Mouse (Mus musculus): ENCODE data around the gene Chia1. TPM values are rescaled to one million over a fixed set of nuclear protein-coding genes. Genes with fewer than 3 reads are reported as not detected.
A peak's percentile ranks its signal among the peaks of the same experiment; 100 is the strongest.
"Not testable (repeated sequence)": the region's sequence is repeated elsewhere in the genome, so short reads cannot be mapped to it uniquely, and the experiment has no call there.

The Chia1 gene
- total RNA-seq (2012; rRNA removed) (not detected in 2 replicates), polyA plus RNA-seq (2012; ENCODE audit: insufficient read depth in 1 of 2, insufficient read length in 2 of 2, low read depth in 1 of 2, low replicate concordance in 2 of 2, missing spikeins in 1 of 2) (not detected)

DNA sequence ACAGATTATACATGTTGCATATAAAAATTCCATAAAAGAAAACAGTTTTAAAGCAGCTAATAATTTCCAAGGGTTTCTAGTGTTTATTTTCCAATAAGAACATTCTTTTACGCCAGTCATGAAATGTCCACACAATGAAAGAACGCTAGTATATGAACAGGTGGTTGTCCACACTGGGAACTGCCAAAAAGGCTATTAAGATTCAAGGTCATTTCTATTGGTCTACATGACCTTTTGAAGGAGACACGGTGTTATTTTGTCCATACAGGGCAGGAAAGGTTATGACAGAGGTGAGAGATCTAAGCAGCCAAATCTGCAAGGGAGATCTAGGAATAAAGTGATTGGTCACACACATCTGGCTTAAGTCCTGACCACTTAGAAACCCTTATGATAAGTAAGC, at the start of gene Chia1:
TSS of gene Chia1 (plus strand) at position 301 of the 400 bp plus-strand sequence.
- H3K27ac ChIP-seq (ENCODE audit: control insufficient read depth, low read depth, low read length), result no peak within 1 kb of the TSS
- no peak within 1 kb of the TSS for H3K4me3 ChIP-seq (ENCODE audit: control insufficient read depth in 1 of 2, insufficient read depth in 1 of 2, low read depth in 2 of 2, low read length in 2 of 2)
- H3K27me3 ChIP-seq (ENCODE audit: control insufficient read depth in 1 of 2, insufficient read depth in 2 of 2, low read length in 2 of 2), result no peaks in the 10 kb centered on the region
- no peaks in the 10 kb centered on the region for H3K9me3 ChIP-seq (replicated peaks; ENCODE audit: insufficient read depth, low read length)
- H3K36me3 ChIP-seq (ENCODE audit: control insufficient read depth in 1 of 2, insufficient read depth in 2 of 2, low read length in 2 of 2), result no peaks in the 10 kb centered on the region
- H3K79me2 ChIP-seq (ENCODE audit: control insufficient read depth, insufficient read depth, low read length, poor library complexity), result no peaks in the 10 kb centered on the region
- no peaks in the 10 kb centered on the region for H3K4me1 ChIP-seq (ENCODE audit: control insufficient read depth in 1 of 2, insufficient read depth in 2 of 2, low read length in 2 of 2)
- no peak for DNase-seq (ENCODE audit: low read depth, low spot score)
- no peak within 1 kb of the TSS for H3K9ac ChIP-seq (ENCODE audit: control insufficient read depth, low read depth, low read length, poor library complexity, severe bottlenecking)
- no peak for TF ChIP-seq HCFC1 (IDR thresholded peaks at IDR 0.05; ENCODE audit: low read depth, low read length)
- no peak for TF ChIP-seq ZMIZ1 (IDR thresholded peaks at IDR 0.05; ENCODE audit: low read depth, low read length)
- TF ChIP-seq RCOR1 (IDR thresholded peaks at IDR 0.05; ENCODE audit: low read depth, low read length), result no peak
- no peak for TF ChIP-seq MAZ (IDR thresholded peaks at IDR 0.05; ENCODE audit: low read depth, low read length)
- TF ChIP-seq MXI1 (IDR thresholded peaks at IDR 0.05; ENCODE audit: low read depth, low read length), result no peak
- TF ChIP-seq ZC3H11A (IDR thresholded peaks at IDR 0.05; ENCODE audit: low read depth, low read length), result no peak
- TF ChIP-seq NRF1 (IDR thresholded peaks at IDR 0.05; ENCODE audit: insufficient read depth, low read depth, low read length, poor library complexity, severe bottlenecking), result no peak
- TF ChIP-seq ZNF384 (IDR thresholded peaks at IDR 0.05; ENCODE audit: low read depth, low read length), result no peak
- TF ChIP-seq TBP (IDR thresholded peaks at IDR 0.05; ENCODE audit: low read depth, low read length), result no peak
- no peak for TF ChIP-seq MEF2A (IDR thresholded peaks at IDR 0.05; ENCODE audit: extremely low read depth, insufficient replicate concordance, low read depth, low read length, poor library complexity, severe bottlenecking)
- no peak for TF ChIP-seq CHD2 (IDR thresholded peaks at IDR 0.05; ENCODE audit: low read length)
- TF ChIP-seq MYC (IDR thresholded peaks at IDR 0.05; ENCODE audit: low read depth, low read length), result no peak
- TF ChIP-seq MYB (IDR thresholded peaks at IDR 0.05; ENCODE audit: low read depth, low read length), result no peak

DNA sequence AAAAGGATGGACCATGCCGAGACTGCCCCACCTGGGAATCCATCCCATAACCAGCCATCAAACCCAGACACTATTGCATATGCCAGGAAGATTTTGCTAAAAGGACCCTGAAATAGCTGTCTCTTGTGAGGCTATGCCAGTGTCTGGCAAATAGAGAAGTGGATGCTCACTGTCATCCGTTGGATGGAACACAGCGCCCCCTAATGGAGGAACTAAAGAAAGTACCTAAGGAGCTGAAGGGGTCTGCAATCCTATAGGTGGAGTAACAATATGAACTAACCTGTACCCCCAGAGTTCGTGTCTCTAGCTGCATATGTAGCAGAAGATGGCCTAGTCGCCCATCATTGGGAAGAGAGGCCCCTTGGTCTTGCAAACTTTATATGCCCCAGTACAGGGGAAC, 45.3 kb upstream of the Chia1 start:
- not testable (repeated sequence) for H3K79me2 ChIP-seq (ENCODE audit: control insufficient read depth, insufficient read depth, low read length, poor library complexity); H3K4me3 ChIP-seq (ENCODE audit: control insufficient read depth in 1 of 2, insufficient read depth in 1 of 2, low read depth in 2 of 2, low read length in 2 of 2); H3K9me3 ChIP-seq (replicated peaks; ENCODE audit: insufficient read depth, low read length); H3K27ac ChIP-seq (ENCODE audit: control insufficient read depth, low read depth, low read length); H3K27me3 ChIP-seq (ENCODE audit: control insufficient read depth in 1 of 2, insufficient read depth in 2 of 2, low read length in 2 of 2); H3K9ac ChIP-seq (ENCODE audit: control insufficient read depth, low read depth, low read length, poor library complexity, severe bottlenecking); H3K4me1 ChIP-seq (ENCODE audit: control insufficient read depth in 1 of 2, insufficient read depth in 2 of 2, low read length in 2 of 2); H3K36me3 ChIP-seq (ENCODE audit: control insufficient read depth in 1 of 2, insufficient read depth in 2 of 2, low read length in 2 of 2)
- TF ChIP-seq ZC3H11A (IDR thresholded peaks at IDR 0.05; ENCODE audit: low read depth, low read length), result peak; percentile 60
- peak; percentile 76 for TF ChIP-seq SMC3 (IDR thresholded peaks at IDR 0.05; ENCODE audit: low read depth, low read length)
- peak; percentile 47 to 64 (median 58) for TF ChIP-seq CTCF (IDR thresholded peaks at IDR 0.05 in 2 of 3, conservative IDR thresholded peaks at IDR 0.05 in 1 of 3; ENCODE audit: control insufficient read depth in 1 of 3, insufficient read depth in 1 of 3, low read depth in 2 of 3, low read length in 3 of 3, poor library complexity in 1 of 3, severe bottlenecking in 1 of 3)
- peak; percentile 69 for TF ChIP-seq RAD21 (IDR thresholded peaks at IDR 0.05; ENCODE audit: low read depth, low read length)
- DNase-seq (ENCODE audit: low read depth, low spot score), result peak; percentile 76
